Mouse (Mus musculus): ENCODE measurements around the gene Psmc5. TPM values are rescaled to one million over a fixed set of nuclear protein-coding genes. Genes with fewer than 3 reads are reported as not detected.

Gene Psmc5
- total RNA-seq, 2 experiments from 2014 or later: 127 to 134 TPM

DNA sequence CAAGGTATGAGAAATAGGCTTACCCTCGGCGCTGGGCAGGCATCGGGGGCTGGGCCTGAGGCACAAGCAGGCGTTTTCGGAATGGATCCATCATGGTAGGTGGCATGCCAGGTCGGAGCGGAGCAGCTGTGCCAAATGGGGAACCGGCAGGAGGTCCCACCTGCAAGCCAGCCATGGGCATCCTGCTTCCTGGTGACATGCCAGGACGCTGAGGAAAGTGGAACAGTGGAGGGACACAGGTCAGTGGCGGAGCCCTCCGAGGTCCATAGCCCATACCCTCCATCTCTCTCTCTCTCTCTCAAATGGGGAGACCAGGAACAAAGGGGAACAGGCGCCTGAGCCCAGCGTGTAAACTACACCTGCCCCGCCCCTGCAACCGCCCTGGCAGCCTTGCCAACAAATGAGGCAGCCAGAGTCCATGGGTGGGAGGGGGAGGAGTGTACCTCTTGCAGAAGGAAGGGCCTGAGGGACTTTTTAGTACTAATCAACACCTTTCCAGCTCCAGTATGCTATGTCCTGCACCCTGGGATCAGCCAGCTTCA is 11.4 kb downstream of the Psmc5 start:
- DNase-seq (ENCODE audit: extremely low spot score in 1 of 2, low spot score in 2 of 2): peak in 1 of 2 experiments; percentile 58
- intact Hi-C loops (cut with DNase I): no loop called here

DNA sequence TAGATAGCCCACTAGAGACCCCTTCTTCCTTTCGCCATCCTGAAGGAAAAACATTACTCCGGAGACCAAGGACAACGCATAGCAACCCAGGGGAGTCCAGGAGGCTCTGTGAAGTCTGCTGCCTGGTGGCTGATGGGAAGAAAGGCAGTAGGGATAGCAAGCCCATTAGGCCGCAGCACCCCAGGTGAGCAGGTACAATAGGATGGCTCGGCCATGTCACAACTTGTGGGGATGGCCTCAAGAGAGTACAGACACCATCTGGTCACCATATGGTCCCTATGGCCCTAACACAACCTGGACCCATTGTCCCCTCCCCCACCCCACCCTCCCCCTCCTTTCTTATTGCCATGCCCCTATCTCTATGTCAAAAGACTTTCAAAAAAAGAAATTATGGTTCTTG is 11.9 kb downstream of the Psmc5 start:
- intact Hi-C loops (cut with DNase I): no loop called here
- no peak for DNase-seq (ENCODE audit: extremely low spot score in 1 of 2, low spot score in 2 of 2)

DNA sequence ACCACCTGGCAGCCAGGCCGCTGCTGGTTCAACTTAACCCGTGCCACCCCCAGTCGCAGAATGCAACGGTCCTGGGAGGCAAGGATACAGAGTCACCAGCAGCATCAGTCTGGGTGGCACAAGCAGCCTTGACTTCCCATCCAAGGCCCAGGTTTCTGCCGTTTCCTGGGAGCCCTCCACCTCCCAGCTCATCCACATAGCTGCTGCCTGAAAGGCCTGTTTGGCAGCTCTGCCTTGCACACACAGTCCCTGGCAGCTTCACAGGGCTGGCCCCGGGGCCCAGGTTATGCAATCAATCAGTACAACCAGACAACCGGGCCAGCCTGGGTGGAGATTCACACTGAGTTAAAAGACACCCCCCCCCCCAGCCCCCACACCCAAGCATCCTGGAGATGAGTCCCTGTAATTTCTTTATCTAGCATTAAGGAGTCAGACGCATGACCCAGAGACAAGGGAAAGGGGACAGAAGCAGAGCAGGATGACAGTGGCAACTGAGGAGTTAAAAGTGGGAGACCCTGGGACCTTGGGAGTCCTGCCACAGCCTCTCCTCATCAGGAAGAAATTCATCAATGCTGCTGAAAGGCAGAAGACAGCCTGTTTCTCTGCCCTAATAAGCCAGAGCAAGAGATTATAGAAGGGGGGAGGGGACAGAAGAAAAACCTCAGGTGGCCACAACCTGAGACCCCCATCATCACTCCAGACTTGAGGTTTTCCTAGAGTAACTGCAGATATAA is 12.5 kb downstream of the Psmc5 start:
- intact Hi-C loops (cut with DNase I): no loop called here
- DNase-seq (ENCODE audit: extremely low spot score in 1 of 2, low spot score in 2 of 2): peak in 1 of 2 experiments; percentile 60

DNA sequence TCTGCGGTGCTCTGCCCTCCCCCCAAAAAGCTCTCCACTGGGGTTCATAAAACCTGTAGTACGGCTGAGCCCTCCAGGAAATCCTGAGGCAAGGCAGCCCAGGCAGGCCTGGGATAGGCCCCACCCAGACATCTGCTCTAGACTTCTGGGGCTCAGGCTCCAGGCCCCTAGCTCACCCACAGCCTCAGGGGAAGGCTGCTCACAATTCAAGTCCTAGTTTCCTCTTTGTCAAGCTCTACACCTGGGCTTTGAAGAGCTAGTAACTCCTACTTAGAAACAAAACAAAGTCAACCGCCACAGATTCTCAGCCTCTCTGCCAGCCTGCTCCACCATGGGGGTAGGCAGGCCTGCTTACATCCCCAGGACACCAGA is 13.1 kb downstream of the Psmc5 start:
- DNase-seq (ENCODE audit: extremely low spot score in 1 of 2, low spot score in 2 of 2): peak in 1 of 2 experiments; percentile 33
- intact Hi-C loops (cut with DNase I): no loop called here

DNA sequence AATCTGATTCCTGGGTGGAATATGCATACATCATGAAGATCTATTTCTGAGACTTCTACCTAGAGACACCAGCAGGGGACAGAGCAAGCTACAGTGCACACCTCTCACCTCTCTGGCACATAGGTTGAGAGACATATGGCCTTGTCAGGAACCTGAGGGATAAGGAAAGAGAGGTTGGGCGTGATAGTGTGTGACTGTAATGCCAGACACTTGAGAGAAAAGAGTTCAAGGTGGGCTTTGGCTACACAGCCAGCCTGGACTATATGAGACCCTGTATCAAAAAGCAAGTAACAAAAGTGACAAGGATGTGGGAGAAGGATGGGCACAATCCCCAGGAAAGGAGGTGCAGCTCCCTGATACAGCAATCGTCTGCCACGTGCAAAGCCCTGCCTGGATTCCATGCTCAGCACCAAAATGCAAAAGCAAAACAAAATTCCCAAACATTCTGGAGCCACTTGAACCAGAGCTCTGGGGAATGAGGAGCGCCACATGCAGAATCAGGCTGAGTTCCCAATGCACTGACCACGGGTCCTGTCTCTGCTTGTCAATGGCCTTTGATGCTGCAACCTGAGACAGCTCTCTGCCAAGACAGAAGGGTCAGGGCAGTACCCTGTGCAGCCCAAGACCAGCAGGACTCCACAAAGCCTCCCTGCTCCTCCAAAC is 15.3 kb downstream of the Psmc5 start:
- intact Hi-C loops (cut with DNase I): no loop called here
- DNase-seq (ENCODE audit: extremely low spot score in 1 of 2, low spot score in 2 of 2): peak in 1 of 2 experiments; percentile 21

DNA sequence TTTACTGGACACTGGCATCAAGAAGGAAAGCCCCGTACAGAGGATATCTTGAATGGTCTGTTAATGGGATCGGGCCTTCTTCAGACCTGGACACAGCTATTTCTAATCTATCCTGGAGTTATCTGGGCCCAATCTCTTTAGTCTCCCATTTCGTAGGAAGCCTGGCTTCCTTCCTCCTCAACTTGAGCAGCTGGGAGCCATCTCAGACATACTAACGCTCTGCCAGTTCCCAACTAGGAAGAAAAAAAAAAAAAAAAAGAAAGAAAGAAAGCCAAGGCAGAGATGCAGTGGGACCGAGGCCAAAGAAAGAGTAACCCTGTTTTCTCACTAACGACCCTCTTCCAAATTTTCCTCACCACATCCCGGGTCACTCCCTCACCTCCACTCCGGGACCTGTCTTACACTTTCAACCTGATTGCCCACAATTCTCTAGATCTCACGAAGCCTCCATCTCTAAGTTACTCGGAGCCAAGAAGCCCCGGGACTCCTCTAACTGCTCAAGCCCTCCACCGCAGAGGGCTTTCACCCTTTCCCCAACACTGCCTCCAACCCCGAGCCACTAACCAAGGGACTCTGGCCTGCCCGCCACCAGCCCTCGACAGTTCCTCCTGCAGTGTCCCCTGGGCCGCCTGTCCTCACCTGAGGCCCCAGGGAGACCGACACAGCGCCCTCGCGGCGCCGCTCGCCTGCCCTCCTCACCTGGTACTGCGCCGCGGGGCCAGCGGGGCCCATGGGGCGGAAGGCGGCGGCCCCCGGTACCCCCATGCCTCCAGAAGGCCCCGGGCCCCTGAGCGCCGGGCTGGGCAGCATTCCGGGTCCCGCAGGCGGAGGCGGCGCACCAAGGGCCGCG is 16.1 kb downstream of the Psmc5 start:
- intact Hi-C loops (cut with DNase I): no loop called here
- DNase-seq (ENCODE audit: extremely low spot score in 1 of 2, low spot score in 2 of 2): peak in 1 of 2 experiments; percentile 63

DNA sequence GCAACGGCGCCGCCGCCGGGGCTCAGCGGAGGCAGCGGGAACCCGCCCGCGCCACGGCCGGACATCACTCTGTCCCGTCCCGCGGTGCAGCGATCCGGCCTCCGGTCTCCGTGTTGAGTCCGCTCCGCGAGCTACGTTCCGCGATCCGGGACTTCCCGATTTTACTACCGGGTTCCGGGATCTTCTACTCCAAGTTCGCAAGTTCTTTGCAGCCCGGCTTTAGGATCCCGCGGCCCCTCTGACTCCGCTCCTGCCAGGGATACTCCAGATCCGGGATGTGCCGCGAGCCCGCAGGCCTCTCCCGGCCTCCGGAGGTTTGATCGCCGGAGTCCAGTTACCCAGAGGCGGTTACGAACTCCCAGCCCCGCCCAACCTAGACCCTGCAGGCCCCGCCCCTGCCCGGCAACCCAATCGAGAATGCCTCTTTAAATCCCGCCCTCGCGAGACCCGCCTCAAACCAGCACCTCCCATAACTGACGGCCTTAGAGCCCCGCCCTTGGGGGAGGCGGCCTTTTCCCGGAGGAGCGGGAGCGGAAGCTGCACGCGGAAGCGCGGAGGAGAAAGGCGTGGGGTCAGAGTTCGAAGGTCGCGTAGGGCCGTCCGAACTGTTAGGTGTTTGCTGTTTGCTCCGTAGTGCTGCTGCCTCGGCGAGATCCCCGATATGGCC is 16.8 kb downstream of the Psmc5 start, which contains the start of gene Smarcd2:
Gene Smarcd2, minus strand, starts transcription at position 329 of the 667 bp plus-strand sequence.
- DNase-seq (ENCODE audit: extremely low spot score in 1 of 2, low spot score in 2 of 2): peak; percentile 99 to 100
- intact Hi-C loops (cut with DNase I): no loop called here

DNA sequence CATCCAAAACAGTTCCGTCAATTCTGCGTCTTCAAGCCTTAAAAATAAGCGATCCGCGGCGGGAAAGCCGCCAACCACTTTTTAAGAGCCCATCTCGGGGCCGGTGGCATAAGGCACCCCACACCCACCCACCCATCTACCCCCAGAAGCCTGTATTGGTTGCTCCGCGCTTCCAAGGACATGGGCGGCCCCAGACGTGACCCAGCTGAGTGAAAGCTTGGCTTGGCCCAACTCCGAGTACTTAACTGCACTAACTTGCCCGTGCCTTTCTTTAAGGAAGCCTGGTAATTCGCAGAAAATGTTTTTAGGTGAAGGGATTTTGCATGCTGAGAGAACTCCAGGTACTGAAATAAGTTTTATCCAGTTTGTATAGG is 17.3 kb downstream of the Psmc5 start:
- intact Hi-C loops (cut with DNase I): no loop called here
- no peak for DNase-seq (ENCODE audit: extremely low spot score in 1 of 2, low spot score in 2 of 2)

DNA sequence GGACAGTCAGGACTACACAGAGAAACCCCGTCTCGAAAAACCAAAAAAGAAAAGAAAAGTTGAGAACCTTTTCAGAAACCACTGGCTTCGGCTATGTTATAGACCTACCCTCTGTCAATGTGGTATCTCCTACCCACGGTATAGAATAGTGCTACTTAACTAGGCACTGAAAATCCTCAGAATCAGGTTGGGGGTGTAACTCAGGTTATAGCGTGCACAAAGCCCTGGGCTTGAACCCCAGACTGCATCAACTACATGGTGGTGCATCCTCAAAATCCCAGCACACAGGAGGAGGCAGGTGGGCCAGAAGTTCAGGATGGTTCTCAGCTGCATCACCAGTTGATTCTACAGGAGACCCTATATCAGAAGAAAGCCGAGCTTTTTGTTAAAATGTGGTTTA is 17.9 kb downstream of the Psmc5 start:
- intact Hi-C loops (cut with DNase I): no loop called here
- no peak for DNase-seq (ENCODE audit: extremely low spot score in 1 of 2, low spot score in 2 of 2)

DNA sequence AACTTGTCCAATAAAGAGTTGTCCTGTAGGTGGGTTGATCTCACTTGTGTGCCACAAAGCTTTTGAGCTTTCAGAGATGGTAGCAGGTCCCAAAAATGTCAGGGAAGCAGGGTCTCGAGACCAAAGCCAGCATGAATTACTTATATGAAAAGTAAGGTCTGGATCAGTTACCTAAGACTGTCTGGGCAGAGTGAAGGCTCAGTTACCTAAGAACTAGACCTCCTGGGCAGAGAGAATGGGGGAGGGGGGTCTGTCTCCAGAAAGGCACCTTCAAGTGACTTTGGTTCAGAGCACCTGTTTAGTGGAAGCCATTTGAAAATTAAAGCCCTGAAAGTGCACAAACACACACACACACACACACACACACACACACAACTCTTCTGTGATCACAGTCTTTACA is 18.4 kb downstream of the Psmc5 start:
- no peak for DNase-seq (ENCODE audit: extremely low spot score in 1 of 2, low spot score in 2 of 2)
- intact Hi-C loops (cut with DNase I): no loop called here

DNA sequence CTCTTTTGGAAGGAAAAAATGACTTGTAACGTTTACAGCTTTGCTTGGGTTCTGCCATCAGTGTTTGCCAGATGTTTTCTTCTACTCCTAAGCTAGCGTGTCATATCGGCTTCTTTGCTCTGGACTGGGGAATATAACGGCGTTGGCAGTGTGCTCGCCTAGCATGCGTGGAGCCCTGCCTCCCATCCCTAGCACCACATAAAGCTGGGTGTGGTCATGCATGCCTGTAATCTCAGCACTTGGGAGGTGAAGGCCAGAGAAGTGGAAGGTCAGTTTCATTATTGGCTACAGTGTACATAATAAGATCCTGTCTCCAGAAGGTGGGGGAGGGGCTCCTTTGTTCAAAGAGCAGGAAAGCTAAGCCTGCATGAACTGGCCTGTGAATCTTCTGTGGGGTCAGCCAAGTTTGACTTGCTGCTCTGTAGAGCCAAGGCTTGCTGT is 19.0 kb downstream of the Psmc5 start:
- intact Hi-C loops (cut with DNase I): loop anchor here (5.0 kb wide), 1 partner anchor 47 kb away; no protein-coding TSS in a partner anchor
- peak in 1 of 2 experiments; percentile 74 for DNase-seq (ENCODE audit: extremely low spot score in 1 of 2, low spot score in 2 of 2)

DNA sequence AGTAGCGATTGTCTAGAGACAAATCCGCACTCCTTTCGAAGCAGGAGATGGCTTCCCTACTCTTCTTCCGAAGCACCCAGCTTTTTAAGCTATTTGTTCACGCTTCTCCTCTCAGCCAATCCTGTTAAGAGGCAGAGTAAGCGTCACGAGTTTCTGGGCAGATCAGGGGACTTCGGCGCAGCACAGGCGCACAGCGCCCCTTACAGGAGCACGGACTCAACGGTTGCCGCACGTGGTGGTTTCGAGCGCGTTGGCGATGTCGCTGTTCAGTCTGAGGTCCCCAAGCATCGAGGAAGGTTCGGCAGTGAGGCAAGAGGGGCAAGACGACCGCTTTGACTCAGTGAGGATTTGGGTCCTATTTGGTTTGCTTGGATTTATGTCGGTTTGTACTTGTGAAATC is 20.5 kb downstream of the Psmc5 start, which contains the start of gene Tcam1:
Gene Tcam1, plus strand, starts transcription at position 219 of the 400 bp plus-strand sequence.
- intact Hi-C loops (cut with DNase I): loop anchor here (5.0 kb wide), 1 partner anchor 46 kb away; no protein-coding TSS in a partner anchor
- DNase-seq (ENCODE audit: extremely low spot score in 1 of 2, low spot score in 2 of 2): peak; percentile 90 to 92

DNA sequence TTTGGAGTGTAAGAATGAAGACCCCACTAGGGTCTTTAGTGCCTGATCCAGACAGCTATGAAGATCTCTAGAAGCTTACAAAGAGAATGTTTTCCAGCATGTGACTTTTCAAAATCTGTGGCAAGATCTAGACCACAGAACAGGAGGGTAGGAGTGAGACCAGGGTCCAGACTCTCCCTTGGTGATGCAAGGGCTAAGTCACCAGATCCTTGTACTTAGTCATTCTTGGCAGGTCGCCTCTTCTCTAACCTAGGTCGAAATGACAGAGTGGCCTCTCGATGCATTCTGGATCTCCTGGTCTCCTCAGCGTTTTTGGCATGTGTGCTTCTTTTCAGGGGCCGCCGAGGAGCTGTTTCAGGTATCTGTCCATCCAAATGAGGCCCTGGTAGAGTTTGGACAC is 26.5 kb downstream of the Psmc5 start:
- DNase-seq (ENCODE audit: extremely low spot score in 1 of 2, low spot score in 2 of 2): no peak
- intact Hi-C loops (cut with DNase I): no loop called here

DNA sequence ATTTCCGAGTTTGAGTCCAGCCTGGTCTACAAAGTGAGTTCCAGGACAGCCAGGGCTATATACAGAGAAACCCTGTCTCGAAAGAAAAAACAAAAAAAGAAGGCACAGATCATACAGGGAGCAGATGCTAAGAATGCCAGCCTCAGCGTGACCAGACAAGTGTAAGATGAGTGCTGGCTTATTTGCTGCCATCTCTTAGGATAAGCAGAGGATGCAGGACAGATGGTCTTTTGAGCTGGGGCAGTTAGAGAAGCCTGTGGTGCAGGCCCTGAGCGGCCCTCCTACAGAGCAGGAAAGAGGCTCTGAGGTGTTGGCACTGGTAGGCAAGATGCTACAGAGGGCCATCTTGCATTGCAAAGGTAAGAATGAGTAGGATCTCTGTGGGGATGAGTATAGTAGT is 27.4 kb downstream of the Psmc5 start:
- no peak for DNase-seq (ENCODE audit: extremely low spot score in 1 of 2, low spot score in 2 of 2)
- intact Hi-C loops (cut with DNase I): no loop called here

DNA sequence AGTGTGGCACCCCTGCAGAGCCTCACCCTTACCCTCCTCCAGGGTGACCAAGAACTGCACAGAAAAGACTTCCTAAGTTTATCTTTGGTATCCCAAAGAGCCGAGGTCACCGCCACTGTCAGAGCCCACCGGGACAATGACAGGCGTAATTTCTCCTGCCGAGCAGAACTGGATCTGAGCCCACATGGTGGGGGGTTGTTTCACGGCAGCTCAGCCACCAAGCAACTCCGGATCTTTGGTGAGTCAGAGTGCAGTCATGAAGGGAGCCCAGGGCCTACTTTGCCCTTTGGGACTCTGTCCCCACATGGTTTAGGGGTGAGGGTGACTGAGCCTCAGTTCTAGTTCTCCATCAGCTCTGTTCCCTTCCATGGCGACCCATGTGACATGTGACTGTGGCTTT is 28.2 kb downstream of the Psmc5 start:
- no peak for DNase-seq (ENCODE audit: extremely low spot score in 1 of 2, low spot score in 2 of 2)
- intact Hi-C loops (cut with DNase I): no loop called here

DNA sequence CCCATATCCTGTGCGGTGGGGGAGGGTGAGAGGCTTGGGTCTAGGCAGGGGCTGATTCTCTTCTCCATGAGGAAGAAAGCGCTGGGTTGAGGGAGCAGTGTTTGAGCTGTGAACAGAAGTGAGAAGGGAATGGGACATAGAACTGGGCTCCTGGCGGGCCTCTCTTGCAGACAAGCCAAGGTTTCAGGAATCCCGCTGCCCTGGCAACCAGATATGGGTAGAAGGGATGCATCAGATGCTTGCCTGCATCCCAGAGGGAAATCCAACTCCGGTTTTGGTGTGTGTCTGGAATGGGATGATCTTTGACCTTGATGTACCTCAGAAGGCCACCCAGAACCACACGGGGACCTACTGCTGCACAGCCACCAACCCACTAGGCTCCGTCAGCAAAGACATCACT is 30.3 kb downstream of the Psmc5 start:
- DNase-seq (ENCODE audit: extremely low spot score in 1 of 2, low spot score in 2 of 2): no peak
- intact Hi-C loops (cut with DNase I): no loop called here

DNA sequence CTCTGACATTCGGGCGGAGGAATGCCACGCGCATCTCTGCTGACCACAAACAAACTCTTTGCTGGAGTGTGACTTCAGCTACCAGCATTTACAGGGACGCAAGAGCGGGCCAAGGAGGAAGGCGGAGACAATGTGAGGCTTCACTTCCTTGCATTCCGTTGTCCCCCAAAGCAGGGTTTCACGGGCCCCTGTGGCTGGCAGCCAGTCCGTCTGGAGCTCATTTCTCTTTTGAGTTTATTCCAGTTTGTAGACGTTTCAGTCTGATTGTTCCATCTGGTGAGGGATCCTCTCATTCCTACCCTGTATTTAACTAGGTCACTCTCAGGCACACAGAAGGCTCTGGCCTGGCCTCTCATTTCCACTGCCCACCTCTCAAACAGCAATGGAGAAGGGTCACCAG is 31.0 kb downstream of the Psmc5 start:
- DNase-seq (ENCODE audit: extremely low spot score in 1 of 2, low spot score in 2 of 2): no peak
- intact Hi-C loops (cut with DNase I): no loop called here

DNA sequence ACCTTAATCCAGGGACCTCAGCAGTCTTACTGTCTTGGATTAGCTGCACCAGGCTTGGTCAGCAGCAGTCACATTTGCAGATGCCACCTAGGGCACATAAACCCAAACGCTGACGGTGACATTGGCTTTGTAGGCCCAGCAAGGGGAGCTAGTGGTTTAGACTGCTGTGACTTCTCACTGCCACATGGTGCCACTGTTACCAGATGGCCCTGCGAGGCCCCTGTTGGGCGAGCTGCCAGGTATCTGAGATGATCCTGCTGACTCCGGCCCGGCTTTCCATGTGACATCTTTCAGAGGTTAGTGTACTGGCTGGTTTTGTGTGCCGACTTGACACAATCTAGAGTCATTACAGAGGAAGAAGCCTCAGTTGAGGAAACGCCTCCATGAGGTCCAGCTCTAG is 33.4 kb downstream of the Psmc5 start:
- intact Hi-C loops (cut with DNase I): no loop called here
- peak in 1 of 2 experiments; percentile 80 for DNase-seq (ENCODE audit: extremely low spot score in 1 of 2, low spot score in 2 of 2)

DNA sequence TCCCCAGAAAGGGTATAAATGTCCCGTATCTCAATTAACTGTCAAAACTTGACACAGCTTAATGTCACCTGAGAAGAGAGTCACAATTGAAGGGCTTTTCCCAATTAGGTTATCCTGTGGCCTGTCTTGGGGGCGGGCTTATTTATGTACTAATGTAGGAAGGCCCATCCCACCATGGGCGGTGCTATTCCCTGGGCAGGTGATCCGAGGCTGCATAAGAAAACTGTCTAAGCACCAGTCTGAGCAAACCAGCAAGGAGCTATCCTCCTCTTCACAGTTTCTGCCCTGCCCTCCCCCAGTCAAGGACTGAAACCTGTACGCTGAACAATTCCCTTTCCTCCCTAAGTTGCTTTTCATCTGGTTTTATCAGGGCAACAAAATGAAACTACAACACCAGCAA is 34.4 kb downstream of the Psmc5 start:
- no peak for DNase-seq (ENCODE audit: extremely low spot score in 1 of 2, low spot score in 2 of 2)
- intact Hi-C loops (cut with DNase I): no loop called here

Measured in left cerebral cortex, postnatal 10 days (tissue).